Mouse (Mus musculus) gastrocnemius, adult 2 months (tissue): Measurements from ENCODE around the gene Cdh23. TPM values are rescaled to one million over a fixed set of nuclear protein-coding genes. Genes with fewer than 3 reads are reported as not detected.
A peak's percentile ranks its signal among the peaks of the same experiment; 100 is the strongest.

Experiments used
- DNase-seq: peaks from one replicate; pipeline ENCODE4 v3.0.0; 2022
- H3K27ac ChIP-seq: fragments of 200-600 bp; 2 replicates; pipeline ENCODE4 v1.8.1; 2022; ENCODE audit warnings: mild to moderate bottlenecking
- H3K4me3 ChIP-seq: fragments of 200-600 bp; 2 replicates; pipeline ENCODE4 v1.8.1; 2022; ENCODE audit warnings: mild to moderate bottlenecking, moderate library complexity
- CTCF ChIP-seq: fragments of 200-600 bp; IDR thresholded peaks from 2 replicates; pipeline ENCODE4 v1.8.1; 2022; ENCODE audit warnings: antibody characterized with exemption, mild to moderate bottlenecking, moderate library complexity
- intact Hi-C: fragments of 180-260 bp; cut with DNase I; formaldehyde crosslinking; loops from one replicate; pipeline ENCODE4 v1.15.1; 2025
- total RNA-seq, 2 experiments: library from RNA; stranded (reverse); gene quantifications; 2 replicates each; pipeline ENCODE4 v1.2.3; 2021

The Cdh23 gene
- total RNA-seq, 2 experiments from 2014 or later = 1.8 to 2.8 TPM

DNA sequence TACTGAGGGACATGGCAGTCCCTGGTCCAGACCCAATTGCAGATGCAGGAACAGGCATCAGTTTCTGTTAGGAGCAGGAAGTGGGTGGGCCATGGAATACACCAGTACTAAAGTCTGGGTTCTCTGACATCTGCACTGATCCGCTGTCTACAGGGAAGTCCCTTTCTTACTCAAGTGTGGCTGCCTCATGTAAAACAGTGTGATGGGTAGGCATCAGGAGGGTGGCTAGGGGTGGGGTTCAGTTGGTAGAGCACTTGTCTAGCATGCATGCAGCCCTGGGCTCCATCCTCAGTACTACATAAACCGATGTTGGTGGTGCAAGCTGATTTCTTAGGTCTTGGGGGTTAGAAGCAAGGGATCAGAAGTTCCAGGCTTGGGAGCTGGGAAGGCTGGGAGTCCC lies 282.5 kb downstream of the Cdh23 start:
- H3K4me3 ChIP-seq = no peak overlapping the region
- TF ChIP-seq CTCF = no peak
- H3K27ac ChIP-seq = no peak overlapping the region
- no peak for DNase-seq
- intact Hi-C loops = no loop called here

DNA sequence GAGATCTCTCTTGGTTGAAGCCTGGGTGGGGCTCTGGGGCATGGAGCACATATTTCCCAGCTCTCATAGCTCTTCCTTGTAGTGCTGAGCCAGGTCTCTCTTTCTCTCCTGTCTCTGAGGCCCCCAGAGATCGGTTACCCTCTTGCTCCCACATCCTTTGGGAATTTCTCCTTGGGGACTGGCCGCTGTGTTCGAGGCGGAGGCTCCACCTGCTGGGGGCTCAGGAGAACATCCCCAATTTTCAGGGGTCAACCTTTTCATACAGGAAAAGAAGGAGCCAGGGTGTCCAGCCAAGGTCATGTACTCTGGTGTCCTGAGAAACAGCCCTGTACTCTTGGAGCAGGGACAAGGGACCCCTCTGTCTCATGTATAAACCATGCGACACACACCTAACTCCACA lies 284.5 kb downstream of the Cdh23 start:
- no peak for DNase-seq
- H3K27ac ChIP-seq = no peak overlapping the region
- intact Hi-C loops = loop anchor here (2.0 kb wide), 1 partner anchor 107 kb away; no protein-coding TSS in a partner anchor
- H3K4me3 ChIP-seq = no peak overlapping the region
- TF ChIP-seq CTCF = peak; percentile 51

DNA sequence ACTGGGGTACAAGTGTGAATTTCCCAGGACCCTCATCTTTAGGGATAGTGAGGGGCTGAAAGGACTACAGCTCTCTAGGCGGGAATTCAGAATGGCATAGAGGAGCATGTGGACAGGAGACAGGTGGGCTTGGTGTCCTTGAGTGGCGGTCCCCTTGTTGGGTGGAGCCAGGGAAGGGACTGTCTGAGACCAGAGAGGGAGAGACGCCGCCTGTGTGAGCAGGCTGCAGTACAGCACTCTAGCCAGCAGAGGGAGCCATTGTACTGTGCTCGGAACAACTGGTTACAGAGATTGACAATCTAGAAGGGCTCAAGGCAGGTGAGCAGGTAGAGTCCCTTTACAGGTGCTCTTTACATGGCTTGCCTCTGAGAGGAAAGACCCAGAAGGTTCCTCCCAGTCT lies 288.5 kb downstream of the Cdh23 start:
- Histone ChIP-seq H3K4me3 (no peak overlapping the region), H3K27ac (no peak overlapping the region)
- intact Hi-C loops = loop anchor here (5.0 kb wide), 2 partner anchors 61 to 289 kb away; partner anchors contain the start of genes Cdh23 and Vsir
- peak; percentile 73 for DNase-seq
- no peak; the same call in 1 of the 2 replicates for TF ChIP-seq CTCF

DNA sequence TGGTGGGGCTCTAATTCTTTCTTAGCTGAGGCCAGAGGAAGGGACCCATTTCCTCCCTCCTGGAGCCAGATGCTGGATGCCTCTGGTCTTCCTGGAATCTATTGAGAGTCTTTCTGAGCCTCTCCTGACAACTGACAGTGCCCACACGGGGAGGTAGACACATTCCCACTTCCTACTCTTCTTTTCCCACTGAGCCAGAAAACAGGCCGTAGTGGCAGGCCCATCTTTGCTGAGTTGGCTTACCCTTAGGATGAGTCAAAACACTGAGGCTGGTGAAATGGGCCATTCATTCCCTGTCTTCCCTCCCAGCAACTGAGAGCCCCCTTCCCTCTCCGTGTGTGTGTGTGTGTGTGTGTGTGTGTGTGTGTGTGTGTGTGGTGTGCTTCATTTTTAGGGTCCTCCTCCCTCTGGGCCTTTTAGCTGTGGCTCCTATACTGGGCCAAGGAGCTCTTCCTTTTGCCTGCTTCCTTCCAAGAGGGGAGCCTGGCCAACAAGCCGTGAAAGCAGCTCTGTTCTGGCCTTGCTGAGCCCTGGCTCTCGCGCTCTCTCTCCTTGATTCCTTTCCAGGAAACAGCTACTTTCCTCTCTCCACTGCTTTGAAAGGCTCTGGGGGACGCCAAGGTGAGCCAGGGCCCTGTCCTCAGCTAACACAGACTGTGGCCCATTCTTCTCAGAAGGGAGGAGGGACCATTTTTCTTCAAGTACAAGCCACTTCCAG lies 290.7 kb downstream of the Cdh23 start:
- DNase-seq = peak; percentile 73
- H3K27ac ChIP-seq = peak overlapping the region; percentile 57; the same call in 1 of the 2 replicates
- H3K4me3 ChIP-seq = no peak overlapping the region
- TF ChIP-seq CTCF = no peak
- intact Hi-C loops = loop anchor here (5.0 kb wide), 2 partner anchors 58 to 292 kb away; partner anchors contain the start of genes Cdh23 and Vsir

DNA sequence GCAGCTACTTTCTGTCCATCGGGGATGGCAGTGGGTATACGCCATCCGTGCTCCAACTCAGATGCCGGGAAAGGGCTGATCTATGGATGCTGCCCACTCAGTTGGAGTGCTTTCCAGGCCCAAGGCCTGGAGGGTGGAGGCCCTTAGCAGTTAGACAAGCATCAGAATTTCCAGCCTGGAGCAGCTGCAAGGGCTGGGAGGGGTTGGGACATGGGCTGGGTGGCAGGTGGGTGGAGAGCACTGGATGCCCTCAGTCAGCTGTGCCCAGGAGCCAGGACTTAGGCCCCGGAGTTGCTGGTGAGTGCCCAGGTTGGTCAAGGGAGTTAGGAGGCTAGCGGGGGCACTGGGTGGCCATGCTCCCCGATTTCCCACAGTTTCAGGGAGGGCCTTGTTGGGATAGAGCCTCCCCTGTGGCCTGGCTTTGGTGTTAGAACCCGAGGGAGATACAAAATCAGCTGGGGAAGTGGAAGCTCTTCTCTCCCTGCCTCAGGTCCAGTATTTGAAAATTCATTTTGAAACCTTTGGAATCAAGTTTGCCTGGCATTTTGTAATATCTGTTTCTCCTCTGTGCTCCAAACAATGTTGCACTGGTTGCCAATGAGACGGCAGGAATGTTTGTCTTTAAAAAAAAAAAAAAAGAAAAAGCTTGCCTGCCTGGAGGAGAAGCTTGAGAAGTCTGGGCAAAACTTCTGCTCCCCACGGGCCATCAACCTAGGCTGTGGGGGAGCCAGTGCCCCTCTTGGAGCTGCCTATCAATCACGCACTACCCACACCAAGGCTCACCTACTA lies 295.6 kb downstream of the Cdh23 start:
- H3K27ac ChIP-seq = peak overlapping the region; percentile 70
- peak; percentile 44 for DNase-seq
- H3K4me3 ChIP-seq = no peak overlapping the region
- no peak for TF ChIP-seq CTCF
- intact Hi-C loops = no loop called here

DNA sequence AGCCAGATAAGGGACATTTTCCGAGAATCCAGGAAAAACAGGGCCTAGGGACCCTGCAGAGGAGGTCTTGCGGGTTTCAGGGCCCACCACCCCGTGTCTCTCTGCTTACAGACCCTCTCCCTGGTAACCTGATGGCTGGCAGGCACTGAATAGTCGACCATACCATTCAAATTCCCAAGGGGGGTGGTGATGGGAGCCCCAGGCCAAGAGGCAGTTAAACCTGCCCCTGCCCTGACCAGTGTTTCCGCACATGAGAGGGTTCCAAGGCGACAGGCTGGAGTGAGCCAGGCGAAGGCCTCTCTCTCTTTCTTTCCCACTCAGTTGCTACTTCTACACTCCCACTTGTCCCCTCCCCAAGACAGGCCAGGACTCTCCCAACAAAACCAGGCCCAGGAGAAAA lies 296.8 kb downstream of the Cdh23 start, which contains the start of gene Gm17455:
Gene Gm17455, plus strand, starts transcription at position 278 of the 400 bp plus-strand sequence.
- peak within 1 kb of the TSS; percentile 70 for H3K27ac ChIP-seq
- H3K4me3 ChIP-seq = no peak within 1 kb of the TSS
- TF ChIP-seq CTCF = no peak
- intact Hi-C loops = no loop called here
- no peak for DNase-seq

DNA sequence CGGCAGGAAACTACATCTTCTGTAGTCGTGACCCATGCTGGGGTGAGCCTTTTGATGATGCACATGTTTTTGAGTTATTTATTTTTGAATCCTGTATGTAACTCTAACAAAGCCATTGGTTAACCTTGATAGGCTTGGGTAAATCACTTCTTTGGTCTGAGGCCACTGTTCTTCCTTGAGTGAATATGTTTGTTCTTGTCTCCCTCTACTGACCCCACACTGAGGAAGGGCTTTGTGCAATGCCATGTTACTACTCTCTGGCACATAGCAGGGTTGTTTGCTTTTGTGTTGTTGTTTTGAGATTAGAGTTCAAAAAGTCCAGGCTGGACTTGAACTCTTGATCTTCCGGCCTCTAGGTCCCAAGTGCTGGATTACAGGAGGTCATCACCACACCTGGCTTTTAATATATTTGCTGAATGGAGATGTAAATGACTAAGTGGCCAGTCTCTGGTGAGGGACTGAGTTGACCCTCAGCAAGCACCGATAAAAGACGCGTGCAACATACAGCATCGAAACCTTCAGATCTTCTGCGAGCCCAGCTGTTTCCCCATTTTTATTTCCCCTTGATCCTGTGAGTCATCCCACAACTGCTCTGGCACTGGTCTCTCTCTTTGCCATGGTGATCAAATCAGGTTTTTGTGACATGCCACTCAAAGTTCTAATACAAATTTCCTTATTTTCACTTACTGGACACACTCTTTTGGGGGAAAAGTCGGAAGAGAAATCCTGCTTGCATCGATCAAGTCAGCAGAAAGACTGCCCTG lies 298.1 kb downstream of the Cdh23 start:
- no peak overlapping the region for H3K4me3 ChIP-seq
- H3K27ac ChIP-seq = 0 out of 2 replicates have a peak overlapping the region, but pooled peaks have one; percentile 31
- intact Hi-C loops = no loop called here
- peak; percentile 36 for TF ChIP-seq CTCF
- no peak for DNase-seq

DNA sequence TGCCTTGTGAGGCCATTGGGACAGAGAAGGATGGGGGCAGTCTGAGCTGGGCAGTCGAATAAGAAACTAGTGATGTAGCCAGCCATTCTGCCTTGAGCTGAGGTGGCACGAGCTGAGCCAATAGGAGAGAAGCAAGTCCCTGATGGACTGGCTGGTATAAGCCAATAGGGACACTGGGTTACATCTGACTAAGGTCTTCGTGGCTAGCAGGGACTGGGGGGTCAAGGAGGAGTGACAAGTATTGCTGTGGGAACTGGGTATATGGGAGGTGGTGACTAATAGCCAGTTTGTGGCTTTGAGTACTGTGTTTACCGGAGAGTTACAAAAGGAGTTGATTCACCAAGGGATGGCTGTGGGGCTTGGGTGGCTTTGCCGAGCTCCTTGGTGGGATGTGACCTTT lies 300.7 kb downstream of the Cdh23 start:
- Histone ChIP-seq H3K27ac (no peak overlapping the region), H3K4me3 (no peak overlapping the region)
- no peak for TF ChIP-seq CTCF
- no peak for DNase-seq
- intact Hi-C loops = no loop called here

DNA sequence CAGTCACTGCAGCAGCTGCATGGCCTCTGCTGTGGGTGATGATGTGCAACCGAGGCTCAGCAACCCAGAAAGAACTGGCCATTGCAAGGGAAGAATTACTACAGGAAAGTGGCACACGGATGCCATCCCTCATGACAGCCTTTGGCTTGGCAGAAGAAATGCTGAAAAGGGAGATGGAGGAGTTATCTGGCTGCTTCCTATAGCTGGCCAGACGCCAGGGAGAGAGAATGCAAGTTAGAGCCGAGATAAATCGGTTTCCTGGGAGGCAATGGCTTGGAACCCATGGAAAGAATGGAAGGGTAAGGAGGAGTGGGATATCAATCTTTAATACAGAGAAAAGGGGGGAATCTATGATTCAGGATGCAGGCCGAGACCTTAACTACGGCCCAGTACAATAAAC lies 301.4 kb downstream of the Cdh23 start:
- no peak for DNase-seq

DNA sequence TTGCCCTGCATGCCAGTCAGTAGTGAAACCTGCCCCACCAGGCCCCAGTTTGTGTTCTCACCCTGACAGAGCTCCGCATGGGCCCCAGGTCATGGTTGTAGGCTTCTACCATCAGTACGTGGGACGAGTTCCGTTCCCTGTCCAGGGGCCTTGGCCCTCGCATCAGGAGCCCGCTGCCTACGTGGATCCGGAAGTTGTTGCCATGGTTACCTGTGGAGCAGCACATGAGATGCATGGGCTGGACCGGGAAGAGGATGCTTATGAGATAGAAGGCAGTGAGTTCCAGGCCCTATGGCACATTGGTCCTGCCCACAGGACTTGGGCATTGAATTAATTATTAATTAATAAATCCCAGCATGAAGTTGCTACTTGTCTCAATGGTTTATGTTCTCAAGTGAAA lies 304.6 kb downstream of the Cdh23 start:
- Histone ChIP-seq H3K27ac (no peak overlapping the region), H3K4me3 (no peak overlapping the region)
- no peak for TF ChIP-seq CTCF
- intact Hi-C loops = no loop called here
- no peak for DNase-seq

More for the DNA sequence above, 301.4 kb downstream of the Cdh23 start:
- Histone ChIP-seq H3K27ac (no peak overlapping the region), H3K4me3 (no peak overlapping the region)
- intact Hi-C loops = no loop called here
- no peak for TF ChIP-seq CTCF

DNA sequence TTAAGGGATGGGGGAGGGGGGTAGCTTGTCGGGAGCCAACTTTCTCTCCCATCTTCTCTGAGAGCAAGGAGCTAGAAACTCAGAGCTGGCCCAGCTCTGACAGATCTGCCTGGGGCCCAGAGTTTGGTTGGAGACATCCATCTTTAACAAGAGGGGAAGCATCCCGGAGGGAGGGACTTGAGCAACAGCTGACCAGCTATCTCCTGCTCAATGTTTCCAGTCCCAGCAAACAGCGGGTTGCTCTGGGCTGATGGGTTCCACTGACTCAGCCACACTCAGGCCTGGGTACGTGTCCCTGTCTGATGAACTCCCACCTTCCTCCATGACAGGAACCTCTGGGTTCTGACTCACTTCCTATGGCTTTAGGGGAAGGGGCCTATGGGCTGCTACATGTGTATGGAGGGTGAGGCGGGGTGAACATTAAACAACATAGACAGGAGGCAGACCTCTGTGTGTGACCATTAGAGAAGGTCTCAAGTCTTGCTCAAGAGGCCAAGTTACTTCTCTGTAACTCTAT lies 305.3 kb downstream of the Cdh23 start:
- intact Hi-C loops = no loop called here
- DNase-seq = no peak
- no peak for TF ChIP-seq CTCF
- H3K4me3 ChIP-seq = no peak overlapping the region
- no peak overlapping the region for H3K27ac ChIP-seq

DNA sequence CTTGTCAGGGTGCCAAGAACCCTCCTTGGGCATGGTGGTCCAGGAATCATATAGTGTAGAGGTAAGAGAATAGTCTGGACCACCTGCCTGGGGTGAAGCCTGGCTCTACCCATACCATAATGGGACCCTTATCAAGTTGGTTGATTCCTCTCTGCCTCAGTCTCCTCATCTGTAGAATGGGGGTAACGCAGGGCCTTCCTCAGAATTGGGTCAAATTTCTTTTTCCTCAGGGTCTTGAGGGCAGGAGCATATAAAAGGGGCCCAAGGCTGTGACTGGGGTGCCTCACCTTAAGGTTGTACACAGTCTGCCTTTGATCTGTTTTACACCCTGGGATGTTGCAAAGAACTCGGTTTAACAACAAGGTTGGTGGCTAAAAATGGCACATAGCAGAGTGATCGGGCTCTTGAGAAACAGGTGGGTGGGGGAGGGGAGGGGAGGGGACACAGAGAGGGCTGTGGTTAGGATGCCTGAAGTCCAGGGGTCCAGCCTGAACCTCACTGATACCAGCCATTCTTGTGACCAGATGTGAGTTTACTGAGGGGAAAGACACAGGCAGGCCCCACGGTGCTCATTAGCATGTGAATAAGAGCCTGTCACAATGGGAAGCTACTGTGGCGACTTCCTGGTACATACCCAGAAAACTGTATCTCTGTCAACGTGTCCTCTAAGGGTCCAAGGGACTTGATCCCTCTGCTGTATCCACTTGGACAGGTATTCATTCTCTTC lies 305.9 kb downstream of the Cdh23 start:
- Histone ChIP-seq H3K27ac (peak overlapping the region; percentile 68), H3K4me3 (no peak overlapping the region)
- TF ChIP-seq CTCF = no peak
- intact Hi-C loops = no loop called here
- no peak for DNase-seq
